Mouse (Mus musculus): ENCODE data around the gene Rdh1.

DNA sequence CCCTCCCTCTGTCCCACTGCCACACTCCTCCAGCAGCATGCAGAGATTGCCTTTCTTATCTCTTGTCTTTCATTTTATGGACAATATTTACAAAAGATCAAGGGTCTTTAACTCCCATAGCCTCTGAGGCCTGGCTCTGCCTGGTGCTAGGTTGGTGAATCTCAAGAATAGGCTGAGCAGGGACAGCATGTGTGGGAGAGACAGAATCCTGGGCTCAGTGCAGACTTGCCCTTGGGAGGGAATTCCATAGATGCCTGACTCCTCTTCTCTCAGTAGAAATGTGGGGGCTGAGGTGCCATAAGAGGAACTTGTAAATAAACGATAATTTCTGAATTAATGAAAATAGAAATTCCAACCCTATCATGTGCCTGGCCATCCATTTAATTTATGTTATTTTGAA, 7.0 kb downstream of the Rdh1 start:
- TF ChIP-seq GATA1 (IDR thresholded peaks at IDR 0.05; ENCODE audit: borderline replicate concordance, low read length) = no peak
- TF ChIP-seq FLI1 (IDR thresholded peaks at IDR 0.05; ENCODE audit: low read length) = no peak

All from megakaryocyte, embryonic 14.5 days (primary cell).